Mouse (Mus musculus): ENCODE data around the gene Tubb2a.
A peak's percentile ranks its signal among the peaks of the same experiment; 100 is the strongest.

Tubb2a gene

GRCm38 (mm10) chr13:34077492-34078271 is at the start of gene Tubb2a:
Gene Tubb2a, minus strand, starts transcription at chr13:34078007.
- DNase-seq (ENCODE audit: low read depth, low spot score), result peak; percentile 89

- no peak for DNase-seq (ENCODE audit: low read depth, low spot score)
These were observed 47.9 kb upstream of the Tubb2a start for GRCm38 (mm10) chr13:34125711-34126110.

- no peak for DNase-seq (ENCODE audit: low read depth, low spot score)
These were observed 42.7 kb upstream of the Tubb2a start for GRCm38 (mm10) chr13:34120536-34120935.

- no peak for DNase-seq (ENCODE audit: low read depth, low spot score)
These were observed 41.6 kb upstream of the Tubb2a start for GRCm38 (mm10) chr13:34119406-34119805.

GRCm38 (mm10) chr13:34118816-34119215 is 41.0 kb upstream of the Tubb2a start:
- DNase-seq (ENCODE audit: low read depth, low spot score), result no peak

DNA sequence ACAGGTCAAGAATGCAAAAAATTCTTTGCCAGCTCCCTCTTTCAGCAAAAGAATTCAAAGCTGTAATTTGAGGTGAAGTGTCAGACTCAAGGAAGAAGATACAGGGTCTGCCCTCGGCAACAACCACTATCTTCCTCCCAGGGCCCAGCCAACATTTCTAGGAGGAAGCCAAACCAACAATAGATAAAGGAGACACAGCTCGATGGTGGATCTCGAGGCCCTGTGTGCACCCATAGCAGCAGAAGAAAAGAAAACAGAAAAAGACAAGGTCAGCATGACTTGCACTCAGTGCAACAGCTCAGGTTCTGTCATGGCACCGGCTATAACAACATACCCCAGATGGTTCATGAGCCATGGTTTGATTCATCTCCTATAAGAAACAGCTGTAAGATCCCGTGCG is 38.7 kb upstream of the Tubb2a start:
- DNase-seq (ENCODE audit: low read depth, low spot score), result no peak

- no peak for DNase-seq (ENCODE audit: low read depth, low spot score)
These were observed 36.8 kb upstream of the Tubb2a start for GRCm38 (mm10) chr13:34114654-34115053.

DNA sequence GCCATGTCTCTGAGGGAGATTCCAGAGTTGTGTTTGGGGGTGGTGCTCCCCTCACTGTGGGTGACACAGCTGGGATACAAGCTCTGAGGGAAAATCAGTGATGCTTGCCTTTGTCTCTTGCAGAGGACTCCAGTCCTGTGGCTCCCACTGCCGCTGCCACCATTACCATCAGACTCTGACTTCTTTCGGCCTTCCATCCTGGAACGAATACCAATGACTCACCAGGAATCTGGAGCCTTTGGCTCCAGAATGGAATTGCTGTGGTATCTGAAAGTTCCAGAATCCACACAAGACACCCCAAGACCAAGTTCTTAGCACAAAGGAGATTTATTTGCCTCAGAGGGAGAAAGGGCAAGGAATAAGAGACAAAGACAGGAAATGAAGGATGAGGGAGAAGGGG is 35.3 kb upstream of the Tubb2a start:
- DNase-seq (ENCODE audit: low read depth, low spot score), result no peak

GRCm38 (mm10) chr13:34112369-34113081 is 34.7 kb upstream of the Tubb2a start:
- no peak for DNase-seq (ENCODE audit: low read depth, low spot score)

DNA sequence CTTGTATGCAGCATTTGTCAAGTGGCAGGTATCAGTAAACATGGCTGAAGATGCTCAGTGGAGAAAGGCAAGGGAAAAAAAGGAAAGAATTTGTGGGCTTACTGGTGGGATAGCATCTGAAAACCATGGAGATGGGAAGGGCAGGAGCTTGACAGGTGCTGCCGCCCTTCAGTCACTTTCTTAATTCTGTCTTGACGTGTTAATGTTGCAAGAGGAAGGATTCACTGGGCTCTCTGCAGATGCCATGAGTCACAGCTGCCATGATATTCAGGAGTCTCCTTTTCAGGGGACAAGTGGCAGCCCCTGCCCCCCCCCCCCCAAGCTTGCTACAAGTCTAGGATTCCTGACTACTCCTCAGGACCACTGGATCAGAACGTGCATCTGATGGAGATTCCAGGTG is 34.1 kb upstream of the Tubb2a start:
- no peak for DNase-seq (ENCODE audit: low read depth, low spot score)

DNA sequence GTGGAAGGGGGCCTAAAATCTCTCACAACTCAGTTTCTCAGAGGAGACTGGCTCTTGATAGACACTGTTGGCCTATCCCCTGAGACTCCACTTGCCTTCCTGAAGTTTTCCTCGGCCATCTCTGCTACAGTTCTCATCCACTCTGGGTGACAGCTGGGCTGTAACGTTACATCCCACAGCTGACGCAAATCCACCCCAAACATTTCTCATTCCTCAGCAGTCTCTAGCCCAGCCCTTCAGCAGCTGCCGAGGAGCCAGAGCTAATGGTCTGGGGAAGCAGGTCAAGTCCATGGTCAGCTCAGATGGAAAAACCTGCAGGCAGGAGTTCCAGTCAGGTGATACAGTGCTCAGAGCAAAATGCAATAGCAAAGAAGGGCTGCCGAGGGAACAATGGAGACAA is 33.2 kb upstream of the Tubb2a start:
- DNase-seq (ENCODE audit: low read depth, low spot score), result no peak

GRCm38 (mm10) chr13:34109677-34110058 is 31.9 kb upstream of the Tubb2a start:
- no peak for DNase-seq (ENCODE audit: low read depth, low spot score)

GRCm38 (mm10) chr13:34109035-34109676 is 31.3 kb upstream of the Tubb2a start:
- no peak for DNase-seq (ENCODE audit: low read depth, low spot score)

- no peak for DNase-seq (ENCODE audit: low read depth, low spot score)
These were observed 29.2 kb upstream of the Tubb2a start for GRCm38 (mm10) chr13:34106999-34107398.

DNA sequence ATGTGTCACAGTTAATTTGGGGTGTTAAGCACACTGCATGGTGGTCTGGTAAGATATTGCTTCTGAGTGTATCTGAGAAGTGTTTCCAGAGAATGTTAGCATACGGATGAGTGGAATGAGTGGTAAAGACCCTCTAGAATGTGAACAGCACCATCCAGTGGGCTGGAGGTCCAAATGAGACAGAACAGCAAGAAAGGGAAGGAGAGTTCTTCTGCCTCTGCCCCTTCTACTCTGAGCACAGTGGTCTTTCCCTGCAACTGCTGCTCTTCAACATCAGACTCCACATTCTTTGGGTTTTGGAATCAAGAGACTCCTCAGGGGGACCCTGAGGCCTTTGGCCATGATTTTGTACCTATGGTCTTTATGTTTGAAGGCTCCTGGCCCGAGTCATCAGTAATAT is 28.4 kb upstream of the Tubb2a start:
- DNase-seq (ENCODE audit: low read depth, low spot score), result no peak

DNA sequence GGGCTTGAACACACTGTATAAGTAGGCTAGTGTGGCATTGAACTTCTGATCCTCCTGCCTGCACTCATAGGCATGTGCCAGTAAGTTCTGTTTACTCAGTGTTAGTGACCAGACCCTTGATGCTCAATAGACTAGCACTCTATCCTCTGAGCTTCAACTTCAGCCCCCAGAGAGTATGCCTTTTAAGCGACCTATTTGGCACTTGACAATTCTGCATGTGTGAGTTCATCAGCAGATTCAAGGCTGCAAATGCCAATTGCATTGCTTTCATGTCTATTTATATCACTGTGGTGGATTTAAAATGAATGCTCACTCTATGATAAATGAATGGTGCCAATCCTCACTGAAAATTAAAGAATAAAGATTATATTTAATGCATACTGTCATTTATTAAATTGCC is 27.6 kb upstream of the Tubb2a start:
- no peak for DNase-seq (ENCODE audit: low read depth, low spot score)

DNA sequence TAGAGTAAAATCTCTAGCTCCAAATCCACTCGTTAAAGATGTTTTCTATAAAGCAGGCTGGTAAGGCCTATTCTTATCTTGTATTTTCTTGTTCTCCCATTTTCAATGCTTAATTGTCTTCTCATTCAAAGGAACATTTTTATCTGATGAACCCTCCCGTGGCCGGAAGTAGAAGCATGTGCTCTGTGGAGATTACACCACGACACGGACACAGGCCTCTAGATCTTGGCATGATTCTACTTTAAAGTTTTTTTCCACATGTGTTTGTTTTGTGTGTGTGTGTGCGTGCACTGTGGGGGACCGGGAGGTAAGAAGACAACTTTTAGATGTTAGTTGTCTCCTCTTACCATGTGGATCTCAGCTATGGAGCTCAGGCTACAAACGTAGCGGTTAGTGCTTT is 24.1 kb upstream of the Tubb2a start:
- no peak for DNase-seq (ENCODE audit: low read depth, low spot score)

- no peak for DNase-seq (ENCODE audit: low read depth, low spot score)
These were observed 23.4 kb upstream of the Tubb2a start for GRCm38 (mm10) chr13:34101247-34101646.

DNA sequence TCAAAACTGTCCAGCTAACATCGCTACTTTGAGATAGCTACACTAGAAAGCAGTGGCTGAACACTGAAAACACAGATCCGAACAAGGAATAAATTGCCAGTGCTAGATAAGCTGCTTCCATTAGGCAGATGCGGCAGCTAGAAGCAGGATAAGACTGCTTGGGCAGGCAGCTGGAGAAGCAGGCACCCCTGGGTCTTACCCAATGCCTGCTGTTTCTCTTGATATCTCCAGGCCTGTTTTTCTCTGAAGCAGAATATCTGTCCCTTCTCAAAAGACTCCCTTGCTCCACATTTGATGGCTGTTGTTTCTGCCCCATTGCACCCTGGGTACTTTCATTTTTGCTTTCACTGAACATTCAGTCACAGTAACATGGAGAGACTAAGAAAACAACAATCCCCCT is 22.9 kb upstream of the Tubb2a start:
- no peak for DNase-seq (ENCODE audit: low read depth, low spot score)

- no peak for DNase-seq (ENCODE audit: low read depth, low spot score)
These were observed 19.3 kb upstream of the Tubb2a start for GRCm38 (mm10) chr13:34097086-34097485.

- no peak for DNase-seq (ENCODE audit: low read depth, low spot score)
These were observed 18.6 kb upstream of the Tubb2a start for GRCm38 (mm10) chr13:34096455-34096854.

DNA sequence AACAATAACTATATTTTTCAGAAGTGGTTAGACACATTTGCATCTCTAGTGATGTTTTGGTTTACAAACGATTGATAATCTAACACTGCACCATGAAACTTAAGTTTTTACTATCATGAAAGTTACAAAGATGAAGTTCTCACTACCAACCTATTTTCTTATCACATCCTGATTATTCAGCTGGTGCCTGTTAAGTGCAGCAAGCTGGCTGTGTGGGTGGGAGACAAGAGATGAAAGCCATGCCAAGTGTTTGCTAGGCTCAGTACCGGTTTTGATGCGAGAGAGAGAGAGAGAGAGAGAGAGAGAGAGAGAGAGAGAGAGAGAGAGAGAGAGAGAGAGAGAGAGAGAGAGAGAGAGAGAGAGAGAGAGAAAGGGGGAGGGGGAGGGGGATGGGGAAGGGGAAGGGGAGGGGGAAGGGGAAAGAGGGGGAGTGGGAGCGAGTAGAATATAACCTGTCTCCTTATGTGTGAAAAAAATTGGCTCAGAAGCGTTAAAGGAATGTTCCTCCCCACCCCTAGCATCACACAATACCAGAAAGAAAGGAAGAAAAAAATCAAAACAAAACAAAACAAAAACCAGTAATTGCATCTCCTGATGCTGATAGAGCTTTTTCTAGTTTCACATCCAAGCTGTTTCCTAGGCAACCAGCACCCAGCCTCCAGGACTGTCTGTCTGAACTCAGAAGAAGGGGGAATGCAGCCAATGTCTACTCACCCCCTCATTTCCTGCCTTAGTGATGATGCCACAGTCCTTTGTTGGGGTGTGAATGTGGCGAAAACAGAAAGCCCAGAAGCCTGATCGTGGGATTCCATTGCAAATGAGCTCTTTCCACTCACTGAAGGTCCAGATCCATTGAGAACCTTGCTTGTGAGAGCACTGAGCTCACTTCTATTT is 18.0 kb upstream of the Tubb2a start:
- DNase-seq (ENCODE audit: low read depth, low spot score), result peak; percentile 51

Data from mesoderm, embryonic 11.5 days (tissue).